Mouse (Mus musculus): ENCODE results near the gene Map4k2. TPM values are rescaled to one million over a fixed set of nuclear protein-coding genes. Genes with fewer than 3 reads are reported as not detected.

Map4k2 gene
- total and polyA plus RNA-seq, 3 experiments = 8.0 to 22.3 TPM; not detected in 1

GRCm38 (mm10) chr19:6382323-6382924 lies 41.5 kb downstream of the Map4k2 start:
- TF ChIP-seq ZNF384 (IDR thresholded peaks at IDR 0.05; ENCODE audit: low read depth, low read length) (no peak), CTCF (IDR thresholded peaks at IDR 0.05 in 2 of 3, conservative IDR thresholded peaks at IDR 0.05 in 1 of 3; ENCODE audit: control insufficient read depth in 1 of 3, insufficient read depth in 1 of 3, low read depth in 2 of 3, low read length in 3 of 3, poor library complexity in 1 of 3, severe bottlenecking in 1 of 3) (no peak), POLR2AphosphoS2 (IDR thresholded peaks at IDR 0.05; ENCODE audit: low read length) (no peak), MXI1 (IDR thresholded peaks at IDR 0.05; ENCODE audit: low read depth, low read length) (no peak), ZC3H11A (IDR thresholded peaks at IDR 0.05; ENCODE audit: low read depth, low read length) (no peak), BHLHE40 (IDR thresholded peaks at IDR 0.05; ENCODE audit: borderline replicate concordance, low read depth, low read length) (no peak), ZKSCAN1 (IDR thresholded peaks at IDR 0.05; ENCODE audit: low read depth, low read length) (no peak), E2F4 (IDR thresholded peaks at IDR 0.05; ENCODE audit: borderline replicate concordance, low read depth, low read length) (no peak), RCOR1 (IDR thresholded peaks at IDR 0.05; ENCODE audit: low read depth, low read length) (no peak)
- no peak for DNase-seq (ENCODE audit: low read depth, low spot score)
- H3K4me1 ChIP-seq (ENCODE audit: control insufficient read depth in 1 of 2, insufficient read depth in 2 of 2, low read length in 2 of 2) = no peaks in the 10 kb centered on the region

GRCm38 (mm10) chr19:6383470-6383869 lies 42.5 kb downstream of the Map4k2 start:
- H3K27me3 ChIP-seq (ENCODE audit: control insufficient read depth in 1 of 2, insufficient read depth in 2 of 2, low read length in 2 of 2) = no peaks in the 10 kb centered on the region
- H3K9me3 ChIP-seq (replicated peaks; ENCODE audit: insufficient read depth, low read length) = no peaks in the 10 kb centered on the region
- H3K36me3 ChIP-seq (ENCODE audit: control insufficient read depth in 1 of 2, insufficient read depth in 2 of 2, low read length in 2 of 2) = no peaks in the 10 kb centered on the region
- no peak overlapping the region for H3K27ac ChIP-seq (ENCODE audit: control insufficient read depth, low read depth, low read length)
- no peaks in the 10 kb centered on the region for H3K4me1 ChIP-seq (ENCODE audit: control insufficient read depth in 1 of 2, insufficient read depth in 2 of 2, low read length in 2 of 2)
- no peak overlapping the region for H3K9ac ChIP-seq (ENCODE audit: control insufficient read depth, low read depth, low read length, poor library complexity, severe bottlenecking)
- no peaks in the 10 kb centered on the region for H3K79me2 ChIP-seq (ENCODE audit: control insufficient read depth, insufficient read depth, low read length, poor library complexity)
- no peak overlapping the region for H3K4me3 ChIP-seq (ENCODE audit: control insufficient read depth in 1 of 2, insufficient read depth in 1 of 2, low read depth in 2 of 2, low read length in 2 of 2)
- TF ChIP-seq KAT2A (conservative IDR thresholded peaks at IDR 0.05; ENCODE audit: low read depth, low read length) = no peak
- TF ChIP-seq RCOR1 (IDR thresholded peaks at IDR 0.05; ENCODE audit: low read depth, low read length) = no peak
- TF ChIP-seq MAFK (IDR thresholded peaks at IDR 0.05; ENCODE audit: borderline replicate concordance, low read depth, low read length) = no peak
- TF ChIP-seq RAD21 (IDR thresholded peaks at IDR 0.05; ENCODE audit: low read depth, low read length) = no peak
- no peak for TF ChIP-seq MYC (IDR thresholded peaks at IDR 0.05; ENCODE audit: low read depth, low read length)
- TF ChIP-seq CHD1 (IDR thresholded peaks at IDR 0.05; ENCODE audit: low read depth, low read length) = no peak
- no peak for TF ChIP-seq USF1 (IDR thresholded peaks at IDR 0.05; ENCODE audit: low read depth, low read length)
- no peak for TF ChIP-seq MXI1 (IDR thresholded peaks at IDR 0.05; ENCODE audit: low read depth, low read length)
- TF ChIP-seq CTCF (IDR thresholded peaks at IDR 0.05 in 2 of 3, conservative IDR thresholded peaks at IDR 0.05 in 1 of 3; ENCODE audit: control insufficient read depth in 1 of 3, insufficient read depth in 1 of 3, low read depth in 2 of 3, low read length in 3 of 3, poor library complexity in 1 of 3, severe bottlenecking in 1 of 3) = no peak
- DNase-seq (ENCODE audit: low read depth, low spot score) = no peak

More at GRCm38 (mm10) chr19:6382323-6382924, 41.5 kb downstream of the Map4k2 start:
- Histone ChIP-seq H3K9ac (ENCODE audit: control insufficient read depth, low read depth, low read length, poor library complexity, severe bottlenecking) (no peak overlapping the region), H3K27ac (ENCODE audit: control insufficient read depth, low read depth, low read length) (no peak overlapping the region), H3K9me3 (replicated peaks; ENCODE audit: insufficient read depth, low read length) (no peaks in the 10 kb centered on the region), H3K36me3 (ENCODE audit: control insufficient read depth in 1 of 2, insufficient read depth in 2 of 2, low read length in 2 of 2) (no peaks in the 10 kb centered on the region; a peak in 1 of 4 replicates), H3K4me3 (ENCODE audit: control insufficient read depth in 1 of 2, insufficient read depth in 1 of 2, low read depth in 2 of 2, low read length in 2 of 2) (no peak overlapping the region), H3K27me3 (ENCODE audit: control insufficient read depth in 1 of 2, insufficient read depth in 2 of 2, low read length in 2 of 2) (no peaks in the 10 kb centered on the region), H3K79me2 (ENCODE audit: control insufficient read depth, insufficient read depth, low read length, poor library complexity) (no peaks in the 10 kb centered on the region)
